Mouse (Mus musculus) midbrain, embryonic 10.5 days (tissue): ENCODE measurements around the gene Jrkl. TPM values are rescaled to one million over a fixed set of nuclear protein-coding genes. Genes with fewer than 3 reads are reported as not detected.
A peak's percentile ranks its signal among the peaks of the same experiment; 100 is the strongest.

Source experiments
- DNase-seq: peaks from one replicate; pipeline ENCODE4 v3.0.0-alpha.2; 2017; ENCODE audit warnings: low spot score
- H3K27ac ChIP-seq: fragments of 300-500 bp; sonication (generic); replicated peaks from 2 replicates; pipeline ENCODE4 v1.5.1; 2016; ENCODE audit warnings: mild to moderate bottlenecking
- H3K27me3 ChIP-seq: fragments of 300-500 bp; sonication (generic); 2 replicates; pipeline ENCODE4 v1.6.1; 2016; ENCODE audit warnings: low read depth, mild to moderate bottlenecking; ENCODE audit not compliant: poor library complexity, severe bottlenecking
- H3K36me3 ChIP-seq: fragments of 300-500 bp; sonication (generic); 2 replicates; pipeline ENCODE4 v1.6.1; 2016; ENCODE audit warnings: mild to moderate bottlenecking, moderate library complexity
- H3K4me1 ChIP-seq: fragments of 300-500 bp; sonication (generic); 2 replicates; pipeline ENCODE4 v1.6.1; 2016
- H3K4me3 ChIP-seq: fragments of 300-500 bp; sonication (generic); 2 replicates; pipeline ENCODE4 v1.5.1; 2016; ENCODE audit warnings: mild to moderate bottlenecking, moderate library complexity
- H3K9me3 ChIP-seq: fragments of 300-500 bp; sonication (generic); replicated peaks from 2 replicates; pipeline ENCODE4 v1.6.1; 2016; ENCODE audit warnings: mild to moderate bottlenecking
- WGBS: fragments of 180-500 bp; shearing (Covaris S2); methylation state at CpG from one replicate; pipeline ENCODE4 v1.1.7; 2016; 5-methylcytosine and 5-hydroxymethylcytosine counted together
- polyA plus RNA-seq: library from polyadenylated mRNA; unstranded; fragments of >200 nt; fragmentation: Nextera tagmentation; extraction: Ambion mirVana; gene quantifications from 2 replicates; pipeline ENCODE4 v1.2.1, GENCODE M21; 2016

Gene Jrkl
- polyA plus RNA-seq, 1 experiment from 2014 or later, result 7.6 TPM

GRCm38 (mm10) chr9:13206369-13206768, 39.3 kb downstream of the Jrkl start:
- no peaks in the 10 kb centered on the region for H3K9me3 ChIP-seq
- H3K4me1 ChIP-seq, result peaks cover 6% of the 10 kb centered on the region
- no peaks in the 10 kb centered on the region for H3K27me3 ChIP-seq
- DNase-seq, result no peak
- H3K4me3 ChIP-seq, result no peak overlapping the region
- no peaks in the 10 kb centered on the region for H3K36me3 ChIP-seq
- no peak overlapping the region for H3K27ac ChIP-seq
- 46% methylated on average over 2 of the region's 2 CpGs for WGBS

DNA sequence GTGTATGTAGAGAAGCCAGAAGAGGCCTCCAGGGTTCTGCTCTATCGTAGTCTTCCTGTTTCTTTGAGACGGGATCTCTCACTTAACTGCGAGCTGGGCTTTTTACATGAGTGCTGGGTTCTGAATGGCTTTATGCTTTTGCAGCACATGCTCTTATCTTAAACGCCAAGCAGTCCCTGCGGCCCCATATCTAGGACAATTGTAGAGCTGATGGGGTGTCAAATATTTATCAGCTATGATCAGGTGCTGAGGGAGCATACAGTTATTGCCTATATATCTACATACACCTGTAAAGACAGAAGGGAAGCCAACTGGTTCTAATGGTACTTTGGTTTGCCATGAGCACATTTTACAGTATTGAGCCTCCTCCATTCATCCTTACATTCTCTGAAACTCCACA, 41.9 kb downstream of the Jrkl start:
- 88% methylated on average over 5 of the region's 5 CpGs for WGBS
- no peak for DNase-seq
- Histone ChIP-seq H3K27me3 (no peaks in the 10 kb centered on the region), H3K4me3 (no peak overlapping the region), H3K36me3 (no peaks in the 10 kb centered on the region), H3K9me3 (no peaks in the 10 kb centered on the region), H3K27ac (no peak overlapping the region), H3K4me1 (peaks cover 6% of the 10 kb centered on the region)

GRCm38 (mm10) chr9:13203109-13203508, 42.5 kb downstream of the Jrkl start:
- H3K27me3 ChIP-seq, result no peaks in the 10 kb centered on the region
- no peak for DNase-seq
- WGBS, result 89% methylated on average over 1 of the region's 1 CpGs
- no peak overlapping the region for H3K27ac ChIP-seq
- no peaks in the 10 kb centered on the region for H3K9me3 ChIP-seq
- H3K36me3 ChIP-seq, result no peaks in the 10 kb centered on the region
- H3K4me1 ChIP-seq, result peaks cover 6% of the 10 kb centered on the region
- no peak overlapping the region for H3K4me3 ChIP-seq

DNA sequence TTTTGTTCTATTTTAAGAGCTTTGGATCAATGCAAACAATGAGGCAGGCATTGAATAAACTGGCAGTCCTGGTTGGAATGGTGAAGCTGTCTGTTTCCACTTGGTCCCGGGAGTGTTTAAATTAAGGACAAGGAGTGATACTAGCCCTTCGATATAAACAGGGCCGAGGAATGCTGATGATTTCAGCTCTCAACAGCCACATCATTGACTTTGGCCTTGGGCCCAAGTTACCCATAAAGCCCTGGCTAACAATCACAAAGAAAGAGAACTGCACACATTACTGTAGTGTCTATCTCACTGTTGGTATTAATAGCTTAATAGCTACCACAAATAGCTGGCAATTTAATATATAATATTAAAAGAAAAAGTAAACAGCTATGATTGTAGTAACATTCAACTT, 45.5 kb downstream of the Jrkl start:
- DNase-seq, result no peak
- Histone ChIP-seq H3K9me3 (no peaks in the 10 kb centered on the region), H3K27me3 (no peaks in the 10 kb centered on the region), H3K27ac (no peak overlapping the region), H3K4me1 (no peaks in the 10 kb centered on the region), H3K36me3 (no peaks in the 10 kb centered on the region), H3K4me3 (no peak overlapping the region)
- 89% methylated on average over 3 of the region's 3 CpGs for WGBS

GRCm38 (mm10) chr9:13195762-13196161, 49.9 kb downstream of the Jrkl start:
- peak; percentile 49 for DNase-seq
- peak overlapping the region; percentile 20; the same call in 1 of the 2 replicates for H3K4me3 ChIP-seq
- H3K36me3 ChIP-seq, result no peaks in the 10 kb centered on the region
- no peak overlapping the region for H3K27ac ChIP-seq
- no peaks in the 10 kb centered on the region for H3K27me3 ChIP-seq
- 9% methylated on average over 7 of the region's 7 CpGs for WGBS
- H3K9me3 ChIP-seq, result no peaks in the 10 kb centered on the region
- H3K4me1 ChIP-seq, result no peaks in the 10 kb centered on the region

GRCm38 (mm10) chr9:13195268-13195667, 50.4 kb downstream of the Jrkl start:
- no peaks in the 10 kb centered on the region for H3K27me3 ChIP-seq
- no peak overlapping the region for H3K4me3 ChIP-seq
- no peaks in the 10 kb centered on the region for H3K9me3 ChIP-seq
- DNase-seq, result no peak
- H3K27ac ChIP-seq, result no peak overlapping the region
- H3K36me3 ChIP-seq, result no peaks in the 10 kb centered on the region
- 4% methylated on average over 4 of the region's 4 CpGs for WGBS
- no peaks in the 10 kb centered on the region for H3K4me1 ChIP-seq

DNA sequence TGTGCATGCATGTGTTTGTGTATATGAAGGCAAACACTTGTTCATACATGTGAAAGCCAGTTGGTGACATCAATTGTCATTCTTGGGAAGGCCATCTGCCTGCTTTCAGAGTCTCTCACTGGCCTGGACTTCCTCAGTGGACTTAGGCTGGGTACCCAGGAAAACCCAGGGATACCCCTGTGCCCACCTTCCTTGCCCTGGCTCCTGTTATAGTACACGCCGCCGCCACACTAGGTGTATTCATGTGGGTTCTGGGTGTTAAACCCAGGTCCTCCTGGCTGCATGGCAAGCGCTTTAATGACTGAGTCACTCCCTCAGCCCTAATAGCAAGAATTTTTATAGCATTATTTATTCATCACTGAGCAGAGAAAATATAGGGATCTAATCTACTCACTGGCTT, 51.0 kb downstream of the Jrkl start:
- no peaks in the 10 kb centered on the region for H3K9me3 ChIP-seq
- no peak overlapping the region for H3K27ac ChIP-seq
- WGBS, result 88% methylated on average over 4 of the region's 4 CpGs
- H3K4me3 ChIP-seq, result no peak overlapping the region
- H3K4me1 ChIP-seq, result no peaks in the 10 kb centered on the region
- no peaks in the 10 kb centered on the region for H3K36me3 ChIP-seq
- no peaks in the 10 kb centered on the region for H3K27me3 ChIP-seq
- DNase-seq, result no peak

Other genes starting within 250 kb of the Jrkl start
- 9.1 and 11.7 TPM in 2 replicates for gene Ccdc82, start 1.1 kb upstream of the Jrkl start, polyA plus RNA-seq
- 8.6 and 11.5 TPM in 2 replicates for gene Maml2, start 52.1 kb upstream of the Jrkl start, polyA plus RNA-seq
- gene Gm17571, start 200.9 kb upstream of the Jrkl start, polyA plus RNA-seq, result not detected in 2 replicates